Mouse (Mus musculus) stomach, postnatal 0 days (tissue): ENCODE data around the gene Nr2e3. TPM values are rescaled to one million over a fixed set of nuclear protein-coding genes. Genes with fewer than 3 reads are reported as not detected.

ENCODE experiments used
- ATAC-seq: fragments of 200-750 bp; cut with Nextera tagmentation; 2 replicates; pipeline ENCODE4 v1.8.0; 2017; ENCODE audit not compliant: low FRiP score, low TSS enrichment
- DNase-seq: peaks from one replicate; pipeline ENCODE4 v3.0.0-alpha.2; 2016; ENCODE audit warnings: low spot score
- H3K27ac ChIP-seq: fragments of 300-500 bp; sonication (generic); replicated peaks from 2 replicates; pipeline ENCODE4 v1.5.1; 2014; ENCODE audit warnings: mild to moderate bottlenecking, control low read depth
- H3K27me3 ChIP-seq: fragments of 300-500 bp; sonication (generic); 2 replicates; pipeline ENCODE4 v1.6.1; 2014; ENCODE audit warnings: low read length; ENCODE audit not compliant: control insufficient read depth, insufficient read depth
- H3K36me3 ChIP-seq: fragments of 300-500 bp; sonication (generic); 2 replicates; pipeline ENCODE4 v1.6.1; 2014; ENCODE audit warnings: low read length, mixed read lengths; ENCODE audit not compliant: control insufficient read depth, insufficient read depth
- H3K4me1 ChIP-seq: fragments of 300-500 bp; sonication (generic); replicated peaks from 2 replicates; pipeline ENCODE4 v1.6.1; 2014; ENCODE audit warnings: antibody characterized with exemption; ENCODE audit not compliant: control insufficient read depth, insufficient read depth
- H3K4me2 ChIP-seq: fragments of 300-500 bp; sonication (generic); replicated peaks from 2 replicates; pipeline ENCODE4 v1.6.1; 2014; ENCODE audit warnings: low read depth, mild to moderate bottlenecking, control low read depth, moderate library complexity
- H3K4me3 ChIP-seq: fragments of 300-500 bp; sonication (generic); 2 replicates; pipeline ENCODE4 v1.5.1; 2014; ENCODE audit warnings: low read depth, low read length, control low read depth
- H3K9ac ChIP-seq: fragments of 300-500 bp; sonication (generic); 2 replicates; pipeline ENCODE4 v1.6.1; 2014; ENCODE audit warnings: mild to moderate bottlenecking, low read length, control low read depth, mixed read lengths
- H3K9me3 ChIP-seq: fragments of 300-500 bp; sonication (generic); 2 replicates; pipeline ENCODE4 v1.6.1; 2016; ENCODE audit warnings: low read length; ENCODE audit not compliant: control insufficient read depth
- CTCF ChIP-seq: IDR thresholded peaks from 2 replicates; pipeline ENCODE4 v1.5.1; 2016; ENCODE audit warnings: antibody characterized with exemption, low read depth, mild to moderate bottlenecking, moderate library complexity
- EP300 ChIP-seq: optimal IDR thresholded peaks from 2 replicates; pipeline ENCODE3; 2016; ENCODE audit warnings: antibody characterized with exemption
- WGBS: fragments of 180-500 bp; shearing (Covaris S2); extraction: QIAGEN DNeasy Blood & Tissue Kit; methylation state at CpG from one replicate; pipeline ENCODE4 v1.1.7; 2014; 5-methylcytosine and 5-hydroxymethylcytosine counted together
- polyA plus RNA-seq: library from polyadenylated mRNA; unstranded; fragments of >200 nt; fragmentation: Nextera tagmentation; extraction: Ambion mirVana; gene quantifications from 2 replicates; pipeline ENCODE4 v1.2.1, GENCODE M21; 2015

Nr2e3 gene
- polyA plus RNA-seq, 1 experiment from 2014 or later: not detected

- DNase-seq (no peak), ATAC-seq (no peak)
- Histone ChIP-seq H3K9me3 (no peaks in the 10 kb centered on the region), H3K4me2 (no peak overlapping the region), H3K27me3 (no peaks in the 10 kb centered on the region), H3K36me3 (no peaks in the 10 kb centered on the region), H3K4me3 (no peak overlapping the region), H3K4me1 (no peaks in the 10 kb centered on the region), H3K27ac (no peak overlapping the region), H3K9ac (no peak overlapping the region)
- TF ChIP-seq CTCF: no peak
- no peak for TF ChIP-seq EP300
- 85% methylated on average over 7 of the region's 7 CpGs for WGBS
These were observed 6.9 kb downstream of the Nr2e3 start for GRCm38 (mm10) chr9:59953556-59953955.

DNA sequence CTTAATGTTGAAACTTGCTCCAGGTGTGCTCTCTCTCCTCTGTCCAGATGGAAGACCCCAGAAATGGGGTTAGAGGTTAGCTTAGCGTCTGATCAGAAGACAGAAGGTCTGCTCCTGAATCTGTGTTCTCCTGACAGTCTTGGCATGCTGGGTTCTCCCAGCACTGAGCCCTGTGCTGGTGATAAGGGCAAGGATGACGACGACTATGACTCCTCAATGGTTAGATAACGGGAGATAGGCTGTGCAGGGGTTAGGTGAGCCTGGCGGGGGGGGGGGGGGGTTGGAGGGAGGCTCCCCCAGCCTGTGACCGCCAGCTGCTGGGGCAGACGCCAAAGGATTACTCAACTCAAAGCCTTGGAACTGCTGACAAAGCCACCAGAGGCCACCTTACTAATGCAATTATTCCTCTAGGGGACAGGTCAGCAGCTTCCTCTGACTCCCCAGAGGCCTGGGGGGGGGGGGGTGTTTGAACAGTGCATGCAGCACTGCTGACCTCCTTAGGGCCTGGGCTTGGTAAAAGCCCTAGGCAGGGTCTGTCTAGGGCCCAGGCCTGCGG, 7.9 kb downstream of the Nr2e3 start:
- WGBS: 49% methylated on average over 7 of the region's 8 CpGs
- DNase-seq (peak; percentile 41), ATAC-seq (peak; percentile 72)
- H3K9ac ChIP-seq: no peak overlapping the region
- H3K9me3 ChIP-seq: no peaks in the 10 kb centered on the region
- H3K4me2 ChIP-seq: no peak overlapping the region
- no peak overlapping the region for H3K4me3 ChIP-seq
- TF ChIP-seq CTCF (no peak), EP300 (no peak)
- H3K27ac ChIP-seq: no peak overlapping the region
- no peaks in the 10 kb centered on the region for H3K4me1 ChIP-seq
- no peaks in the 10 kb centered on the region for H3K36me3 ChIP-seq
- H3K27me3 ChIP-seq: no peaks in the 10 kb centered on the region

DNA sequence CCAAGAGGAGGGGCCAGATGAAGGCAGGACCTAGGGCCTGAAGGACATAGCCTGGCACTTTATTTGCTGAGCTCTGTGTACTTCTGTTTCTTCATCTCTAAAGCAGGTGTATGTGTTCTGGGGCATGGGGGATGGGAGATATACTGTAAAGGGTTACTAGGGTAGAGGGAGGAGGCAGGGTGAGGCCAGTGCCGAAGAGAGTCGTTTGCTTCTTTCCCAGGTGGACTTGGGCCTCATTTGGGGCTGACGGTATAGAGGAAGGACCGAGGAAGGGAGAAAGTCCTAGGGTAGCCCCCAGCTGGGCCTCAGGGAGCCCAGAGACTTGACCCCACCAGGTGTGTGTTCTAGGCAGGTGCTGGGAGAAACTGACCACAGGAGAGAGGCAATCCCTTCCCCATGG, 8.5 kb downstream of the Nr2e3 start:
- no peak overlapping the region for H3K4me3 ChIP-seq
- DNase-seq: no peak
- H3K4me2 ChIP-seq: no peak overlapping the region
- ATAC-seq: peak; percentile 38
- no peak overlapping the region for H3K27ac ChIP-seq
- no peaks in the 10 kb centered on the region for H3K9me3 ChIP-seq
- TF ChIP-seq EP300 (no peak), CTCF (no peak)
- no peaks in the 10 kb centered on the region for H3K36me3 ChIP-seq
- H3K27me3 ChIP-seq: no peaks in the 10 kb centered on the region
- no peak overlapping the region for H3K9ac ChIP-seq
- 52% methylated on average over 4 of the region's 4 CpGs for WGBS
- no peaks in the 10 kb centered on the region for H3K4me1 ChIP-seq

GRCm38 (mm10) chr9:59951001-59951750, 9.3 kb downstream of the Nr2e3 start:
- TF ChIP-seq EP300 (no peak), CTCF (no peak)
- Histone ChIP-seq H3K27me3 (no peaks in the 10 kb centered on the region), H3K36me3 (no peaks in the 10 kb centered on the region), H3K9ac (no peak overlapping the region), H3K4me1 (no peaks in the 10 kb centered on the region), H3K4me2 (no peak overlapping the region), H3K4me3 (no peak overlapping the region), H3K9me3 (no peaks in the 10 kb centered on the region), H3K27ac (no peak overlapping the region)
- DNase-seq (no peak), ATAC-seq (no peak)
- 91% methylated on average over 9 of the region's 9 CpGs for WGBS

GRCm38 (mm10) chr9:59949981-59950380, 10.5 kb downstream of the Nr2e3 start:
- no peaks in the 10 kb centered on the region for H3K9me3 ChIP-seq
- H3K4me2 ChIP-seq: no peak overlapping the region
- no peaks in the 10 kb centered on the region for H3K4me1 ChIP-seq
- no peak overlapping the region for H3K4me3 ChIP-seq
- DNase-seq (no peak), ATAC-seq (no peak)
- H3K36me3 ChIP-seq: no peaks in the 10 kb centered on the region
- TF ChIP-seq CTCF (no peak), EP300 (no peak)
- no peaks in the 10 kb centered on the region for H3K27me3 ChIP-seq
- 84% methylated on average over 5 of the region's 5 CpGs for WGBS
- H3K27ac ChIP-seq: no peak overlapping the region
- no peak overlapping the region for H3K9ac ChIP-seq

- Histone ChIP-seq H3K4me2 (no peak overlapping the region), H3K9me3 (no peaks in the 10 kb centered on the region), H3K27ac (no peak overlapping the region), H3K4me1 (no peaks in the 10 kb centered on the region), H3K36me3 (no peaks in the 10 kb centered on the region), H3K27me3 (no peaks in the 10 kb centered on the region), H3K4me3 (no peak overlapping the region), H3K9ac (no peak overlapping the region)
- no peak for ATAC-seq
- 82% methylated on average over 6 of the region's 6 CpGs for WGBS
- no peak for DNase-seq
- TF ChIP-seq EP300: no peak
- no peak for TF ChIP-seq CTCF
These were observed 10.9 kb downstream of the Nr2e3 start for GRCm38 (mm10) chr9:59949511-59949910.
